Mouse (Mus musculus) embryo, embryonic 10.5 days (tissue): ENCODE measurements around the gene Hlx.

Experiments
- DNase-seq: peaks from one replicate; pipeline ENCODE4 v3.0.0-alpha.2; 2015; ENCODE audit warnings: low spot score

Gene Hlx

GRCm38 (mm10) chr1:184733300-184734066 is 1.1 kb upstream of the Hlx start:
- peak; percentile 62 for DNase-seq

DNA sequence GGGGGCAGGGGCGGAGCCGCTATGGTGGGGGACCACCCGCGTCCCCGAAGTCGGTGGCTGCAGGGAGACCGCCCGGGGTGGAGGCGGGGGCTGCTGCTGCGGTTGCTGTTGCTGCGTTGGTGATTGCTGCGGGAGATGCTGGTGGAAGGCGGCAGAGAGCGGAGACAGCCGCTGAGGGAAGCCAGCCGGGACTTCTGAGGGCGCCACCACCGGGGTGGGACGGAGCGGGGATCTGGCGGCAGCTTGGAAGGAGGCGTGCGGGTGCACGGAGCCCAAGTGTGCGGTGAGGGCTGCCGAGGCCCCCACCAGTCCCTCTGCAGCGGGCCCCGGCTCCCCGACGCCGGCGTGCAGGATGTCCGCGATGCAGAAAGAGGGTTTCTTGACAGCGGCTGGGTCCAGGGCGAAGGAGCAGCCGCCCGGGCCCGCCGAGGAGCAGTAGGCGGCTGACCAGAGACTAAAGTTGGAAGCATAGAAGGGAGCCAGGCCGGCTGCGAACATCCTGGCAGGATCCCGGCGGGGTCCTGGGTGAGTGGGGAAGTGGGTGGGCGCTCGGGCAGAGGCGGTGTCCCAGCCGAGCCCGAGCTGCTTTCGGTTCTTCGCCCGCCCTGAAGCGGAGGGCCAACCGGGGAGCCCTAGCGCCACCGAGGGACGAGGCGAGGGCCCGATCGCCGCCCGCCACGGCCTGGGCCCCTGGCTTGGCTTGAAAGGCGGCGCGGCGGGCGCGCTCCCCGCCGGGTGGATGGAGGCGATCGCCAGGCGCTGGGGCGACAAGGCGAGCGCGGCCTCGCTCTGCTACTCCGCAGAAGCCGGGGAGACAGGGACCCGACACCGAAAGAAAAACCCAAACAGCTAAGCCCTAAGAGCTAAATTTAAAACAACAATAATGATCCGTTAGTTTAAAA is 524 bp downstream of the Hlx start:
- peak; percentile 61 for DNase-seq

DNA sequence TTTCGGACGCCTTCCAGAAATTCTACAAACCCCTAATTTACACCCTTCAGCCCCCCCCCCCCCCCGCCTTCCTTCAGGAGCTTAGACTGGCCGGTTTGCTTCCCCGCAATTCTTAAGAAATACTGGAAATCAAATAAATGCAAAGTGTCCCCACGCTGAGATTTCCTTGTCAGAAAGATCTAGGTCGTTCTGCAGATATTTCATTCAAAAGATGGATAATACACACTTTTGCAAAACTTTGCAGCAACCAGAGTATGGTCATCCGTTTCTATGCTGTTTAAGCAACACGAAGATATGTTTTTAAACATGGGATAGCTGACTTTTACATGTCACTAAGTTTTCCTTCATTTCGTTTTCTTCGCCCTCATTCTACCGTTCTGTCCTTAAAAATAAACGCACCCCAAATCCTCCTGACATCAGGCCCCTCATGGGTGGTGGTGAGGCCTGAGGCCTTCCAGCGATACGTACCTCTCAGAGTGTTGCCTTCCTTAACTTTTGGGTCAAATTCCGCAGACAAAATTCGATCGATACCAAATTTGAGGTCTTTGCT is 1.3 kb downstream of the Hlx start:
- DNase-seq = peak; percentile 57

DNA sequence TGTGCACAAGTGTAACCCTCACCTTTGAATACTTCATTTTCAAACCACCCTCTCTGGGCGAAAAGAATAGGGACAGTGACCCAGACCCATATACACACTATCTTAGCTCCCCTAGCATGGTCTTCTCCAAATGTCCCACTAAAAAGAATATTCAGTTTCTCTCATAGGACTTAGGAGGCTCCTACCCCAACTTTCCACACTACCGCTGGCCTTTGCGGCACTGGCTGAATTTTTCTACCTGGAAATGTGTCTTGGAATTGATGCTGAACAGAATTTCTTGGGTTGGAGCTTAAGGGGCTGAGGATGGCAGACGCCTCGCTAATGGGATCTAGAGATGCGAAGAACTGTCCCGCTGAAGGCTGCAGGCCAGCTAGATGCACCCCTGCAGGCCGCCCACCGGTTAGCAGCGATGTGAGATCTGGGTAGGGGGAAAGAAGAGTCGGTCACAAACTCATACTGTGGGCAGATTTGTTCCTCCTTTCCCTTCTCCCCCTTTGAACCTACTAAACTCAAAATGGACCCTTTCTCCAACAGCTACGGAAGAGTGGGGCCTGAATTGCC is 1.9 kb downstream of the Hlx start:
- peak; percentile 53 for DNase-seq

GRCm38 (mm10) chr1:184729357-184730140 is 2.9 kb downstream of the Hlx start:
- peak; percentile 42 for DNase-seq

GRCm38 (mm10) chr1:184728561-184729115 is 3.8 kb downstream of the Hlx start:
- peak; percentile 40 for DNase-seq

DNA sequence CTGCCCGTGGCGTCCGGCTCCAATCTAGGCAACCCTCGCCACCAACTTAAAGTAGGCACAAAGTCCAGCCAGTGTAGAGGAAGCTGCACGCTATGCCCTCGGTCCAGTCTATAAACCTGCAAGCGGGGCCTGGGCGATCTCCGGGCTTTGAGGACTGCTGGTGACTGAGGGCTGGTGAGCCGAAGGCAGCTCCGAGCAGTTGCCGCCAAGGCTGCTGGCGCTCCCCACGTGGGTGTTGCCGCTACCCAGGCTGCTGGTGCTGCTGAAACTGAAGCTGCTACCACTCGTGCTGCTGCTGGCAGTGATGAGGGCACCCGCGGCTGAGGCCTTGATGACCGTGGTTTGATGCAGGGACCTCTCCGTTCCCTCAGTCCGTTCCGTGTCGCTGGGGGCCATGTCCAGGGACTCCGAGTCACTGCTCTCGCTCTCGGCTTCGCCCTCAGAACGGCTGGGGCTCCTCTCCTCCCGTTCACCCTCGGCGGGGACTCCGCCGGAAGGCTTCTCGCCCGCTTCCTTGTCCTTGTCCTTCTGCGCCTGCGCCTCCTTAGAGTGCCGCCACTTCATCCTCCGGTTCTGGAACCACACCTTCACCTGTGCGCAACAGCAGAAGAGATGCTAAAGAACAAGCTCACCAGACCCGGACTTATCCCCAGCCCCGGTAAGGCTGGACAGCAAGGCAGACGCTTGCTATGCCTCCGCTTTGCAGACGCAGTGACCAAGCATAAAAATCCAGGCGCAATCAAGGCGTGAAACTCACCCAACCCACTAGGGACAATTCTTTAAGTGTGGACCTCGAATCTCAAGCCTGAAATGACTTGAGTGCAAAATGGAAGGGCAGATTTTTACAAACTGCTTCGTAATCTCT is 4.8 kb downstream of the Hlx start:
- peak; percentile 65 for DNase-seq

- DNase-seq = peak; percentile 39
Observed at GRCm38 (mm10) chr1:184726576-184727300, 5.7 kb downstream of the Hlx start.

DNA sequence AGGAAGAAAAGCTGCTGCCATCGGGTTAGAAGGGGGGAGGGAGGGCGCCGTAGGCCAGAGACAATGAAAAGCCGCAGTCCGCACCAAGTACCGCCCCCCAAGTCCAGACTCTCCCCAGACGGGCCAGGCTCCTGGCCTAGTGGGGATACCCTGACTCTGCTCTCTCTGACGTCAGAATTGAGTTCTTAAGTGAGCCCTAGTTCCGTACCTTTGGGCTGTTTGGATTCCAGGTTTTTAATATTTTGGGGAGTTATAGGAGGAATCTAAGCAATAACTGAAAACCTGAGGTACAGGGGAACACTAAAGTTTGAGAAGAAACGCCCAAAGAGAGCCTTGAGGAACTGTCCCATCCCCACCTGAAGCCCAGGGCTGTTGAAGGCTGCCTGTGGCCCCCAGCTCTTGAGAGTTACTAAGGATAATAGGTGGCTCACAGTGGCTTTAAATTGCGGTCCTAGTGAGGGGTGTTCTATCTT is 7.1 kb downstream of the Hlx start:
- DNase-seq = peak; percentile 45

DNA sequence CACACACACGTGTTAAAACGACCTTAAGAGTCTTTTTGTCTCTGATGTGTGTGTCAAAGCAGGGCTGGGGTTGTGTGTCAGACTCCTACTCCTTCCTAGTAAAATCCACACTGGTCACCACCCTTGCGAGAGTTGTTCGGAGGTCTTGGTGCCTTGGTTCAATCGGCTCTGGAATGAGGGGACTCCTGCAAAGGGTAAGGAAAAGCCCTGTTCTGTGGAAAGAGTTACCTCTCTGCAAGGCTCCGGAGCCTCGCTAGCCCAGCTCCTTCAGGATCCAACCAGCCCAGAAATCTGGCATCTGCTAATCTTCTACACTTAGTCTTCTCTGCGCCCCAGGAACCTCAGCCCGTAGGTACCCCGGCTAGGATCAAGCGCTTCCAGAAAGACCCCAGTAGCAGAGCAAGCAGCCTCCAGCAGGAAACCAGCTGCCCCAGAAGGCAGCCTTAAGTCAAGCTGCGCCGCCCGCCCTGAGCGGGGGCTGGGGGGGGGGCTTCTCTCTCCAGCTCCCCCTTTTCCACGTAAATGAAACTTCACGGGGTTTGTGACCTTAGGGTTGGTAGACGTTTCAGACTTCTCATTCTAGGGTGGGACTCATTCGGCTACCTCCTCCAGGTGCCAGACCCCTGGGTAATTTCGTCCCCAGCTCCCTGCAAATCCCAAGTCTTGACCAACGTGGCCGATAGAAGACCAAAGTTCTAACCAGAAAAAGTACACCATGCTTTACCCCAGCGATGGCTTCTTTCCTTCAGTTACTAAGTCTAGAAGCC is 7.7 kb downstream of the Hlx start:
- DNase-seq = peak; percentile 39

GRCm38 (mm10) chr1:184723899-184724298 is 8.5 kb downstream of the Hlx start:
- no peak for DNase-seq

DNA sequence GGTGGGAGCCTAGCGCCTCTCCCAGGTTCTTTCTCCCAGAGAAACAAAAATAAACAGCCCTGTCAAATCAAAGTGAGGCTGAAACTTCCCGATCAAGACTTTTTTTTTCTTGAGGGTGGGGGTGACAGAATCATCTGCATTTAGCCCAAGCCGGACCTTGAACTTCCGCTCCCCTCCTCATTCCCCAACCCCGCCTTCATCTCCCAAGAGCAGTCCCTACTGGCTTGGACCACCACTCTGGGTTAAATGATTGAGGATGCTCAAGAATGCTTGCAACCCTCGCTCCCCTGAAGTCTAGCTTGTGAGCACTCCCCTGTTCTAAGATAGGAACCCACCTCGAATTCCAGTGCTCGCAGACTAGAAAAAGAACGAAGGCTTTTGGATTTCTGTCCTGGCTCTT is 11.3 kb downstream of the Hlx start:
- no peak for DNase-seq

- DNase-seq = peak; percentile 46
Observed at GRCm38 (mm10) chr1:184720162-184721025, 12.0 kb downstream of the Hlx start.

- DNase-seq = no peak
Observed at GRCm38 (mm10) chr1:184718261-184719120, 13.9 kb downstream of the Hlx start.

- no peak for DNase-seq
Observed at GRCm38 (mm10) chr1:184717691-184718200, 14.7 kb downstream of the Hlx start.

DNA sequence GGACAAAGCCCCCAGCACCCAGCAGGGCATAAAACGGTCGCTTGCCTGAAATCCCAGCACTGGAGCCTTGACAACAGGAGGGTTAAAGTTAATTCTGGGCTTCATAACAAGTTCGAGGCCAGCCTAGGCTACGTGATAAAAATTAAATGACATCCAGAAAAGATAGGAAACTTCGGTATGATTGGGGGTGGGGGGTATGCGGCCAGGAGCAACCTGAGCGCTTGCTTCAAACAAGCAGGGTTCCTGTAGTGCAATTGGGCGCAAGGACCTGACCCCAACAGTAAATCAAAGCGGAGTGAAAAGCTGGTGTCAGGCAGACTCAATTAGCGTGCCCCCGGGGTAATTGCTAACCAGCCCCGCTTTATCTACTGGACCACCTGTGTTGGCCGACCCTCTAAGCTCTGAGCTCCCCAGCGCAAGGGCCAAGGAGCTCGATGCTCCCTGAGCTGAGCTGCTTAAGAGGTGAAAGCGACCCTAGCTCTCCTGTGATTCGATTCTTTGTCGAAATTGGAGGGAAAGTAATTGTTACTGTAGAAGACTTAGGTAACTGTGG is 15.3 kb downstream of the Hlx start:
- peak; percentile 69 for DNase-seq
